Mouse (Mus musculus): ENCODE measurements around the gene Otx1. TPM values are rescaled to one million over a fixed set of nuclear protein-coding genes. Genes with fewer than 3 reads are reported as not detected.
A peak's percentile ranks its signal among the peaks of the same experiment; 100 is the strongest.

The Otx1 gene
- total RNA-seq (2021), result not detected
- long read RNA-seq, experiment 1, result 0 reads
- long read RNA-seq, experiment 2, result 0 reads

GRCm38 (mm10) chr11:22002783-22003340 lies at the start of gene Otx1:
Gene Otx1, minus strand, starts transcription at chr11:22002897.
- peak; percentile 21 for DNase-seq

- no peak for DNase-seq
These were observed 48.2 kb upstream of the Otx1 start for GRCm38 (mm10) chr11:22050864-22051263.

GRCm38 (mm10) chr11:22039854-22040426 lies 37.2 kb upstream of the Otx1 start:
- DNase-seq, result no peak

GRCm38 (mm10) chr11:22034564-22035105 lies 31.9 kb upstream of the Otx1 start:
- DNase-seq, result no peak

- DNase-seq, result no peak
These were observed 30.9 kb upstream of the Otx1 start for GRCm38 (mm10) chr11:22033582-22033981.

GRCm38 (mm10) chr11:22020602-22021001 lies 17.9 kb upstream of the Otx1 start:
- no peak for DNase-seq

- DNase-seq, result no peak
These were observed 14.7 kb upstream of the Otx1 start for GRCm38 (mm10) chr11:22017444-22017843.

- no peak for DNase-seq
These were observed 13.6 kb upstream of the Otx1 start for GRCm38 (mm10) chr11:22016341-22016740.

- no peak for DNase-seq
These were observed 6.1 kb upstream of the Otx1 start for GRCm38 (mm10) chr11:22008817-22009216.

- no peak for DNase-seq
These were observed 5.5 kb upstream of the Otx1 start for GRCm38 (mm10) chr11:22008129-22008596.

- DNase-seq, result no peak
These were observed 5.0 kb upstream of the Otx1 start for GRCm38 (mm10) chr11:22007781-22008110.

- no peak for DNase-seq
These were observed 4.5 kb upstream of the Otx1 start for GRCm38 (mm10) chr11:22007088-22007780.

GRCm38 (mm10) chr11:22006471-22007087 lies 3.9 kb upstream of the Otx1 start:
- no peak for DNase-seq

- no peak for DNase-seq
These were observed 2.7 kb upstream of the Otx1 start for GRCm38 (mm10) chr11:22005281-22005870.

- peak; percentile 21 for DNase-seq
These were observed 1.7 kb upstream of the Otx1 start for GRCm38 (mm10) chr11:22004331-22004841.

- peak; percentile 15 for DNase-seq
These were observed 764 bp upstream of the Otx1 start for GRCm38 (mm10) chr11:22003341-22003981.

GRCm38 (mm10) chr11:22002062-22002782 lies 475 bp downstream of the Otx1 start:
- DNase-seq, result peak; percentile 48

- DNase-seq, result peak; percentile 34
These were observed 1.2 kb downstream of the Otx1 start for GRCm38 (mm10) chr11:22001321-22002061.

- DNase-seq, result peak; percentile 23
These were observed 2.2 kb downstream of the Otx1 start for GRCm38 (mm10) chr11:22000316-22001076.
